Mouse (Mus musculus) liver, postnatal 0 days (tissue): Measurements from ENCODE around the gene Macf1.

Experiments
- CTCF ChIP-seq: sonication (generic); IDR thresholded peaks from 2 replicates; pipeline ENCODE4 v1.5.1; 2016; ENCODE audit warnings: antibody characterized with exemption, low read depth
- EP300 ChIP-seq: IDR thresholded peaks from 2 replicates; pipeline ENCODE4 v1.6.1; 2016; ENCODE audit warnings: antibody characterized with exemption, low read depth, mild to moderate bottlenecking

DNA sequence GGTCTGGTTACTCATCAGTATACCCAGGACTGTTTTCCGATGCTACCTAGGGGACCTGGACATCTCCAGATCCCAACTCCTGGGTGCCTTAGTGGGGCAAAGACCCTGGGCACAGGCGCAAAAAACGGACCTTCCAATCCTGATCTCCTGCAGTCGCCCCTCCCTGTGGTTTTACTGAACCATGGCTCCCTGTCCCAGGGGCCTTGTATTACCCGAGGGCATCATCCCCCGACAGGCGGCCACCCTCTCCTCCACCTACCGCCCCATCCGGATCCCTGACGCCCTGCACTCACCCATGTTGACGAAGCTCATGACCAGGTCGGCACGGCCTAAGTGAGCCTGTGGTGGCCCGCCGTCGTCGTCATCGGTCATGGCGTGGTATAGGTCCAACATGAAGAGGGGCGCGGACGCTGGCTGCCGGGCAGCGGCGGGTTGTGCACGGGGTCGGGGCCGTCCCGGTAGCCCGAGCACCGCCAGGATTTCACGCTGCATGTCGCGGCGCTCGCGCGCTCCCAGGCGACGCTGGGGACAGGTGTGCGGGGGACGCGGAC, 342.0 kb downstream of the Macf1 start:
- TF ChIP-seq CTCF, result no peak
- TF ChIP-seq EP300, result no peak
